Mouse (Mus musculus): Measurements from ENCODE around the gene Bad. TPM values are rescaled to one million over a fixed set of nuclear protein-coding genes. Genes with fewer than 3 reads are reported as not detected.

Gene Bad
- polyA plus RNA-seq, 1 experiment, result 72.8 TPM

GRCm38 (mm10) chr19:6939106-6940002, 2.3 kb upstream of the Bad start:
- TF ChIP-seq POLR2A (IDR thresholded peaks at IDR 0.05; ENCODE audit: borderline replicate concordance, extremely low read depth, insufficient read depth, insufficient read length, poor library complexity, severe bottlenecking) (no peak), CTCF (IDR thresholded peaks at IDR 0.05; ENCODE audit: borderline replicate concordance, extremely low read depth, insufficient read depth, insufficient read length) (no peak)
- DNase-seq (ENCODE audit: low read depth), result no peak

DNA sequence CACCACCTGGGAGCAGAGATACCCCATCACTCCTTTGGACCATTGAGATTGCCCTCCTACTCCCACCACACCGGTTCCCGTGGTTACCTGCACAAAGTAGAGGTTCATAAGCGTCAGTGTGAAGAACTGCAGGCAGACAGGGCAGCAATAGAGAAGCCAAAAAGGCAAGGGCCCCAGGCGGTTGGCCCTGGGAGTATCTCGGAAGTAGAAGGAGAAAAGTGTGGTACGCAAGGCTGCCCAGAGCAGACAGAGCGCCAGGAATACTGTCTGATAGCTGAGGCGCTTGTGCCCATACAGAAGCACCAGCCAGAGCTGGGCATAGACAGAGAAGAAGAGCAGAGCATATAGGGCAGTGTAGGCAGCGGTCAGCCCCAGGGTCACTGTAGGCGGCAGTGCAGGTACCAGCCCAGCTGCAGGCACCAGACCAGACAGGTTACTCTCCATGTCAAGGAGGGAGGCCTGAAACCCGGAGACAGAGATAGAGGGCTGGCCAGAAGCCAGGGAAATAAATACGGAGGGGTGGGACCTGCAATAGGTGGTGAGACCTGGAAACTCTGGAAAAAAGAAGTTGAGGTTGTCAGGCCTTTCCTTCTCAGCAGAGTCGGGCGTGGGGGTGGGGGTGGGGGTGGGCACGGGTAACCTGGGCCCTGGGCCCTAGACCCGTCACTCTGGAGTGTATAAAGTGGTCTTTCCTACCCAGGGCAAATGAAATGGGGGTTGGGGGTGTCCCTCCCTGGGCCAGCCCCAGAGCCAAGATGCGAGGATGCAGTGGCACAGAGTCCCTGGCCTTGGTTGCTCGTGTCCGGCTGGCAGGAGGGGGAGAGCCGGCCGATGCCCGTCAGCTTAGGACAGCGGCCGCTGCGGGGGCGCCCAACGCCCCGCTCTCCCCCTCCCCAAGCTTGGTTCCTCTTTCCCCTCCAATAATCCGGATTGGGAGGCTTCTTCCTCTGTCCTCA, 987 bp upstream of the Bad start:
- TF ChIP-seq POLR2A (IDR thresholded peaks at IDR 0.05; ENCODE audit: borderline replicate concordance, extremely low read depth, insufficient read depth, insufficient read length, poor library complexity, severe bottlenecking), result no peak
- TF ChIP-seq CTCF (IDR thresholded peaks at IDR 0.05; ENCODE audit: borderline replicate concordance, extremely low read depth, insufficient read depth, insufficient read length), result no peak
- no peak for DNase-seq (ENCODE audit: low read depth)

- TF ChIP-seq CTCF (IDR thresholded peaks at IDR 0.05; ENCODE audit: borderline replicate concordance, extremely low read depth, insufficient read depth, insufficient read length), result no peak
- peak; percentile 28; the same call in 1 of the 2 replicates for TF ChIP-seq POLR2A (IDR thresholded peaks at IDR 0.05; ENCODE audit: borderline replicate concordance, extremely low read depth, insufficient read depth, insufficient read length, poor library complexity, severe bottlenecking)
- peak; percentile 96 for DNase-seq (ENCODE audit: low read depth)
Measured at GRCm38 (mm10) chr19:6942249-6942691, 609 bp downstream of the Bad start, which contains the start of gene Gpr137. Gpr137 (minus strand) TSS chr19:6942480.

DNA sequence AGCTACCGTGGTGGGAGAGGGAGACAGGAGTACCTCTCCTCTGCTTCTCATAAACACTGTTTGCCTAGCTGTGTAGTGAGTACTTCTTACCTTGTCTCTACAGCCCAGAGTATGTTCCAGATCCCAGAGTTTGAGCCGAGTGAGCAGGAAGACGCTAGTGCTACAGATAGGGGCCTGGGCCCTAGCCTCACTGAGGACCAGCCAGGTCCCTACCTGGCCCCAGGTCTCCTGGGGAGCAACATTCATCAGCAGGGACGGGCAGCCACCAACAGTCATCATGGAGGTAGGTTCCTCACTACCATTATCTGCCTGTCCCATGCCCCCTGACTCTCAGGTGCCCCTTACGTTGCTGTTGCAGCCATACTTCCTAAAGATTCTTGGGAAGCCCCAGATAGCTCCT, 1.1 kb downstream of the Bad start:
- TF ChIP-seq CTCF (IDR thresholded peaks at IDR 0.05; ENCODE audit: borderline replicate concordance, extremely low read depth, insufficient read depth, insufficient read length) (no peak), POLR2A (IDR thresholded peaks at IDR 0.05; ENCODE audit: borderline replicate concordance, extremely low read depth, insufficient read depth, insufficient read length, poor library complexity, severe bottlenecking) (no peak)
- no peak for DNase-seq (ENCODE audit: low read depth)

DNA sequence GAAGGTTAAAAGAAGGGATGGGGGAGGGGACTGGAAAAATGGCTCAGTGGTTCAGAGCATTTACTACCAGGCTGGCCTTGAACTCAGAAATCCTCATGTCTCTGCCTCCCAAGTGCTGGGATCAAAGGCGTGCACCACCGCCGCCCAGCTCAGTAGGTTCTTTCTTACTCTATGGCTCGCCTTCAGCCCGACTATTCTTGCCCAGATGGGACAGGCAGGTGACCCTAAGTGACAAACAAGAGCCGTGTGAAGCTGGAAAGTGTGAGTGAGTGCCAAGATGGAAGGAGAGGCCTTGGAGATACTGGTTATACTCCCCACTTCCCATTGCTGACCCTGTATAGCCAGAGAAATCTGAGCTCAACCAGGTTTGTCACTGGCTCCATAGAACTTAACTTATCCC, 2.0 kb downstream of the Bad start:
- TF ChIP-seq POLR2A (IDR thresholded peaks at IDR 0.05; ENCODE audit: borderline replicate concordance, extremely low read depth, insufficient read depth, insufficient read length, poor library complexity, severe bottlenecking) (no peak), CTCF (IDR thresholded peaks at IDR 0.05; ENCODE audit: borderline replicate concordance, extremely low read depth, insufficient read depth, insufficient read length) (no peak)
- no peak for DNase-seq (ENCODE audit: low read depth)

DNA sequence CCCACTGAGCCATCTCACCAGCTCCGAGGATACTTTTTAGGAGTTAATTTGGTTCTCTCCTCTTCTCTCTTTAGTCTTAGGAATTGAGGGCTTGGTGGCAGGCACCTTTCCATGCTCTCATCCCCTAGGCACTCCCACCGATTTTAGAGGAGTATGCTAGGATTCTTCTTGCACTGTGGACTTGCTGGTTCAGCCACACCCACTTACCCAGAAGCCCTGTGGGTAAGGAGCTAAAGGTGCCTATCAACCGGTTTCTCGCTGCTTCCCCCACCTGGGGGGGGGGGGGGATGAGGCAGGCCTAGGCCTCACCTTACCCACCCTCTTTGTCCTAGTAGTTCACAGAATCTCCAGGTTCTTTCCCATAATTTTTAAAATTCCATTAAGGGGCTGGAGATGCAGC, 6.1 kb downstream of the Bad start:
- TF ChIP-seq CTCF (IDR thresholded peaks at IDR 0.05; ENCODE audit: borderline replicate concordance, extremely low read depth, insufficient read depth, insufficient read length) (no peak), POLR2A (IDR thresholded peaks at IDR 0.05; ENCODE audit: borderline replicate concordance, extremely low read depth, insufficient read depth, insufficient read length, poor library complexity, severe bottlenecking) (no peak)
- DNase-seq (ENCODE audit: low read depth), result no peak

- no peak for TF ChIP-seq POLR2A (IDR thresholded peaks at IDR 0.05; ENCODE audit: borderline replicate concordance, extremely low read depth, insufficient read depth, insufficient read length, poor library complexity, severe bottlenecking)
- TF ChIP-seq CTCF (IDR thresholded peaks at IDR 0.05; ENCODE audit: borderline replicate concordance, extremely low read depth, insufficient read depth, insufficient read length), result no peak
Measured at GRCm38 (mm10) chr19:6948186-6948585, 6.5 kb downstream of the Bad start.

GRCm38 (mm10) chr19:6949532-6949931, 7.9 kb downstream of the Bad start:
- TF ChIP-seq POLR2A (IDR thresholded peaks at IDR 0.05; ENCODE audit: borderline replicate concordance, extremely low read depth, insufficient read depth, insufficient read length, poor library complexity, severe bottlenecking), result no peak
- no peak for TF ChIP-seq CTCF (IDR thresholded peaks at IDR 0.05; ENCODE audit: borderline replicate concordance, extremely low read depth, insufficient read depth, insufficient read length)
- no peak for DNase-seq (ENCODE audit: low read depth)

More at GRCm38 (mm10) chr19:6948186-6948585, 6.5 kb downstream of the Bad start:
- DNase-seq (ENCODE audit: low read depth), result no peak

DNA sequence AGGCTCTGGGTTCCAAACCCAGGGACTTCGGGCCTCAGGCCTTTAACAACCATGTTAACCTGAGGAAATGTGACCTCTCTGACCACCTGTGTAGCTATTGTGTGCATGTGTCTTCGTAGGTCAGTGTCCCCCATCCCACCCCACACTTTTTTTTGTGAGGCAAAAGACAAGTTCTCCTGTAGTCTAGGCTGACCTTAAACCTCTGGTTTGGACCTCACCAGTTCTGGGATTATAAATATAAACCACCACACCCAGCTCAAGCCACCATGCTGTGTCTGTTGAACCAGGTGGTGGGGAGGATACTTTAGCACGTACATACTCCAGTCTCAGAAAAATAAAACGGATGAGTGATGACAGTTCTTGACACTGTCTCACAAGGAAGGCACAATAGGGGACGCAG, 8.3 kb downstream of the Bad start:
- no peak for DNase-seq (ENCODE audit: low read depth)
- no peak for TF ChIP-seq POLR2A (IDR thresholded peaks at IDR 0.05; ENCODE audit: borderline replicate concordance, extremely low read depth, insufficient read depth, insufficient read length, poor library complexity, severe bottlenecking)
- no peak for TF ChIP-seq CTCF (IDR thresholded peaks at IDR 0.05; ENCODE audit: borderline replicate concordance, extremely low read depth, insufficient read depth, insufficient read length)

- no peak for TF ChIP-seq CTCF (IDR thresholded peaks at IDR 0.05; ENCODE audit: borderline replicate concordance, extremely low read depth, insufficient read depth, insufficient read length)
- peak; percentile 67; the same call in 1 of the 2 replicates for TF ChIP-seq POLR2A (IDR thresholded peaks at IDR 0.05; ENCODE audit: borderline replicate concordance, extremely low read depth, insufficient read depth, insufficient read length, poor library complexity, severe bottlenecking)
- peak; percentile 92 for DNase-seq (ENCODE audit: low read depth)
Measured at GRCm38 (mm10) chr19:6950613-6951153, 9.0 kb downstream of the Bad start.

Data from brain, embryonic 14.5 days (tissue).